Mouse (Mus musculus): ENCODE data around the gene Kantr.

Kantr gene

DNA sequence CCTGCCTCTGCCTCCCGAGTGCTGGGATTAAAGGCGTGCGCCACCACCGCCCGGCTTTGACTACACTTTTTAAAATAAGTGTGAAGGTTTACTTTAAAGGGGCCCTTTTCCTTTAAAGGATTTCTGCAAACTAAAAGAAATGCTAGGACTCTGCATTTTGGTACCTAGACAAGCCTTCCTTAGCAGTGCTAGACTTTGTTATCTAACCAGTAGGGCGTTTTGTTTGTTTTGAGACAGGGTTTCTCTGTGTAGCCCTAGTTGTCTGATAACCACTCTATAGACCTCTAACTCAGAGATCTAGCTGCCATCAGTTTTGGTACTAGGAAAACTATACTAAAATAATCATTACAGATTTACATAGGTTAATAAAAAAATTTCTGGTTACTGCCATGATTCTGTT lies 47.9 kb downstream of the Kantr start:
- no peak for DNase-seq

DNA sequence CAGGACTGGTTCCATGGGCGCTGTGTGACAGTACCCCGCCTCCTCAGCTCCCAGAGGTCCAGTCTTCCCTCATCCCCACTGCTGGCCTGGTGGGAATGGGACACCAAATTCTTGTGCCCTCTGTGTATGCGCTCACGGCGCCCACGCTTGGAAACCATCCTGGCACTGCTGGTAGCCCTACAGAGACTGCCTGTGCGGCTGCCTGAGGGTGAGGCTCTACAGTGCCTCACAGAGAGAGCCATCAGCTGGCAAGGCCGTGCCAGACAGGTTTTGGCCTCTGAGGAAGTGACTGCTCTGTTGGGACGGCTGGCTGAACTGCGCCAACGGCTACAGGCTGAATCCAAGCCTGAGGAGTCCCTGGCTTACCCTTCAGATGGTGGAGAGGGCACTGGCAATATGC lies 56.1 kb downstream of the Kantr start:
- DNase-seq, result no peak
